Mouse (Mus musculus): ENCODE results near the gene Heg1. TPM values are rescaled to one million over a fixed set of nuclear protein-coding genes. Genes with fewer than 3 reads are reported as not detected.
A peak's percentile ranks its signal among the peaks of the same experiment; 100 is the strongest.

The Heg1 gene
- total RNA-seq, 2 experiments from 2014 or later: 27.5 to 28.1 TPM

GRCm38 (mm10) chr16:33756396-33756795 is 72.2 kb downstream of the Heg1 start:
- no peak for DNase-seq (ENCODE audit: extremely low spot score in 1 of 2, low spot score in 2 of 2)
- intact Hi-C loops (cut with DNase I): no loop called here

- intact Hi-C loops (cut with DNase I): no loop called here
- no peak for DNase-seq (ENCODE audit: extremely low spot score in 1 of 2, low spot score in 2 of 2)
Observed at GRCm38 (mm10) chr16:33759207-33759606, 75.0 kb downstream of the Heg1 start.

GRCm38 (mm10) chr16:33760542-33760941 is 76.4 kb downstream of the Heg1 start:
- DNase-seq (ENCODE audit: extremely low spot score in 1 of 2, low spot score in 2 of 2): no peak
- intact Hi-C loops (cut with DNase I): no loop called here

- intact Hi-C loops (cut with DNase I): no loop called here
- no peak for DNase-seq (ENCODE audit: extremely low spot score in 1 of 2, low spot score in 2 of 2)
Observed at GRCm38 (mm10) chr16:33760996-33761395, 76.8 kb downstream of the Heg1 start.

GRCm38 (mm10) chr16:33764501-33765193 is 80.5 kb downstream of the Heg1 start:
- DNase-seq (ENCODE audit: extremely low spot score in 1 of 2, low spot score in 2 of 2): no peak

GRCm38 (mm10) chr16:33765477-33765876 is 81.3 kb downstream of the Heg1 start:
- no peak for DNase-seq (ENCODE audit: extremely low spot score in 1 of 2, low spot score in 2 of 2)
- intact Hi-C loops (cut with DNase I): no loop called here

More at GRCm38 (mm10) chr16:33764501-33765193, 80.5 kb downstream of the Heg1 start:
- intact Hi-C loops (cut with DNase I): no loop called here

GRCm38 (mm10) chr16:33766309-33766708 is 82.1 kb downstream of the Heg1 start:
- intact Hi-C loops (cut with DNase I): no loop called here
- DNase-seq (ENCODE audit: extremely low spot score in 1 of 2, low spot score in 2 of 2): no peak

- intact Hi-C loops (cut with DNase I): no loop called here
- no peak for DNase-seq (ENCODE audit: extremely low spot score in 1 of 2, low spot score in 2 of 2)
Observed at GRCm38 (mm10) chr16:33766757-33767156, 82.6 kb downstream of the Heg1 start.

- DNase-seq (ENCODE audit: extremely low spot score in 1 of 2, low spot score in 2 of 2): no peak
- intact Hi-C loops (cut with DNase I): no loop called here
Observed at GRCm38 (mm10) chr16:33768491-33769278, 84.5 kb downstream of the Heg1 start.

- intact Hi-C loops (cut with DNase I): no loop called here
- DNase-seq (ENCODE audit: extremely low spot score in 1 of 2, low spot score in 2 of 2): no peak
Observed at GRCm38 (mm10) chr16:33769848-33770247, 85.7 kb downstream of the Heg1 start.

- intact Hi-C loops (cut with DNase I): no loop called here
- DNase-seq (ENCODE audit: extremely low spot score in 1 of 2, low spot score in 2 of 2): no peak
Observed at GRCm38 (mm10) chr16:33770778-33771454, 86.7 kb downstream of the Heg1 start.

- no peak for DNase-seq (ENCODE audit: extremely low spot score in 1 of 2, low spot score in 2 of 2)
- intact Hi-C loops (cut with DNase I): no loop called here
Observed at GRCm38 (mm10) chr16:33772809-33773208, 88.6 kb downstream of the Heg1 start.

GRCm38 (mm10) chr16:33774972-33775371 is 90.8 kb downstream of the Heg1 start:
- DNase-seq (ENCODE audit: extremely low spot score in 1 of 2, low spot score in 2 of 2): peak in 1 of 2 experiments; percentile 45
- intact Hi-C loops (cut with DNase I): no loop called here

GRCm38 (mm10) chr16:33775733-33776335 is 91.7 kb downstream of the Heg1 start:
- intact Hi-C loops (cut with DNase I): no loop called here
- no peak for DNase-seq (ENCODE audit: extremely low spot score in 1 of 2, low spot score in 2 of 2)

- intact Hi-C loops (cut with DNase I): no loop called here
- DNase-seq (ENCODE audit: extremely low spot score in 1 of 2, low spot score in 2 of 2): no peak
Observed at GRCm38 (mm10) chr16:33776766-33777529, 92.8 kb downstream of the Heg1 start.

GRCm38 (mm10) chr16:33777607-33778006 is 93.4 kb downstream of the Heg1 start:
- DNase-seq (ENCODE audit: extremely low spot score in 1 of 2, low spot score in 2 of 2): no peak
- intact Hi-C loops (cut with DNase I): no loop called here

- intact Hi-C loops (cut with DNase I): no loop called here
Observed at GRCm38 (mm10) chr16:33781789-33782728, 97.9 kb downstream of the Heg1 start.

GRCm38 (mm10) chr16:33782729-33783091 is 98.5 kb downstream of the Heg1 start:
- intact Hi-C loops (cut with DNase I): no loop called here
- no peak for DNase-seq (ENCODE audit: extremely low spot score in 1 of 2, low spot score in 2 of 2)

More at GRCm38 (mm10) chr16:33781789-33782728, 97.9 kb downstream of the Heg1 start:
- DNase-seq (ENCODE audit: extremely low spot score in 1 of 2, low spot score in 2 of 2): no peak
